Mouse (Mus musculus): ENCODE data around the gene 2010109A12Rik. TPM values are rescaled to one million over a fixed set of nuclear protein-coding genes. Genes with fewer than 3 reads are reported as not detected.

2010109A12Rik gene
- polyA plus RNA-seq (2014; fragmentation: Nextera tagmentation; extraction: Ambion mirVana) = 1.4 and 2.2 TPM in 2 replicates

DNA sequence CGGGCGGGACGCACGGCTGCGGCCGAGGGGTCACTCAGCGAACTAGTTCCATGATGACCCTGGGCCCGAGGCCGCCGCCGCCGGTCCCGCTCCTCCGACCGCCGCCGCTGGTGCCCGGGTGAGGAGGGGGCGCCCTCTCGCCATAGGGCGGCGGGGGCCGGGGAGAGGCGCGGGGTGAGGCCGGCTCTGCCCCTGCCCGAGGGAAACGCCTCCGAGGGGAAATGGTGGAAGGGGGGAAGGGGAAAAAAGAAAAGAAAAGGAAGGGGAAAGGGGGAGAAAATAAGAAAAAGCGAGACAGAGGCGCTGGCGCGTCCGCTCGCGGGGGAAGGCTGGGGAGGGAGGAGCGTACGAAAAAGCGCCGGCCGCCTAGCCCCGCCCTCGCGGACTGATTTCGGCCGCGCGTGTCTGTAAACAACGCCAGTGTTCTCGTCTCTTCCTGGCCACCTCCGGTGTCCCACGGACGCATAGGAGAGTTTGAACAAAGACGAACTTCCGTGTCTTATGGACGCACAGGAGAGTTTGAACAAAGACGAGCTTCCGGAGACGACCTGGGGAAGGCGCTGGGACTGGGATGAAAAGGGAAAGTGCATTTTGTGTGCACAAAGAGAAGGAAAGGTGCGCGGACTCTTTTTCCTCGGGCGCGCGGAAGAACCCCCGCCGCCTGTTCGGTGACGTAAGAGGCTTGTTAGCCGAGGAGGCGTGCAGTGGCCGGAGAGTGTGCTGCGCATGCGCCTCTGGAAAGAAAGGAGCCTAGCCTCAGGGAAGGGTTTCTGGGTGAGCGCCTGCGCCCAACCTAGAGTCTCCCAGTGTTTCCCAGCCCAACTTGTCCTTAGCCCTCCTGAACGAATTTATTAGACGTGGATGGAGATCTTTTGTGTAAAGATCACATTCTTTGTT, at the start of gene 2010109A12Rik, which contains the start of gene Ccni:
TSS of gene 2010109A12Rik (plus strand) at position 410 of the 897 bp plus-strand sequence.
TSS of gene Ccni (minus strand) at position 387 of the 897 bp plus-strand sequence.
- H3K9ac ChIP-seq (ENCODE audit: low read depth, low read length) = peak within 1 kb of the TSS; percentile 91
- under 1% methylated on average over 79 of the region's 79 CpGs for WGBS
- H3K4me1 ChIP-seq (replicated peaks; ENCODE audit: control insufficient read depth, insufficient read depth, low read length) = peaks cover 3% of the 10 kb centered on the region; the same call in 1 of the 2 replicates
- peak within 1 kb of the TSS; percentile 93 for H3K27ac ChIP-seq (ENCODE audit: low read depth, low read length)
- peaks cover 3% of the 10 kb centered on the region; the same call in 1 of the 2 replicates for H3K36me3 ChIP-seq (ENCODE audit: control insufficient read depth, insufficient read depth, low read length)
- no peaks in the 10 kb centered on the region for H3K9me3 ChIP-seq (ENCODE audit: control insufficient read depth, low read length)
- H3K27me3 ChIP-seq (replicated peaks; ENCODE audit: control insufficient read depth, insufficient read depth, low read length) = no peaks in the 10 kb centered on the region
- H3K4me2 ChIP-seq = peak within 1 kb of the TSS; percentile 90
- H3K4me3 ChIP-seq (ENCODE audit: low read depth, low read length) = peak within 1 kb of the TSS; percentile 90
- DNase-seq (ENCODE audit: low spot score) (peak; percentile 92), ATAC-seq (replicated peaks; ENCODE audit: low FRiP score) (peak; percentile 94)

DNA sequence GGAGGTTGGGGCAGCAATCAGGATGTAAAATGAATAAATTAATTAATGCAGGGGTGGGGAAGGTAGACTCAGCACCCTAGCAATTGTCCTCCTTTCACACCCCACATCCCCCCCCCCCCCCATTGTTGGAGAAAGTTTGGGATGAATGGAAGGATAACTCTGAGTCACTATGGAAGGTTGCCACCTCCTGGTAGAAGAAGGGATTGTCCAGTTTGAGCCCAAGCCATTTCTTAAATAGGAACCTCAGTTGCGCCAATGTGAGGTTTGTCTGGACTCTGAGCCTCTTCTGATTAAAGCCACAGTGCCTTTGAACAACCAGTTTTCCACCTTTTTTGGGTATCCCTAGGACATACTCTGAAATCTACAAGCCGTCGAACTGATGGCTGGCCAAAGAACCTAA, 42.8 kb upstream of the 2010109A12Rik start:
- Histone ChIP-seq H3K9me3 (ENCODE audit: control insufficient read depth, low read length) (no peaks in the 10 kb centered on the region), H3K9ac (ENCODE audit: low read depth, low read length) (no peak overlapping the region), H3K27me3 (replicated peaks; ENCODE audit: control insufficient read depth, insufficient read depth, low read length) (no peaks in the 10 kb centered on the region), H3K4me3 (ENCODE audit: low read depth, low read length) (no peak overlapping the region), H3K27ac (ENCODE audit: low read depth, low read length) (no peak overlapping the region), H3K36me3 (ENCODE audit: control insufficient read depth, insufficient read depth, low read length) (peaks cover 47% of the 10 kb centered on the region), H3K4me1 (replicated peaks; ENCODE audit: control insufficient read depth, insufficient read depth, low read length) (no peaks in the 10 kb centered on the region), H3K4me2 (no peak overlapping the region)
- DNase-seq (ENCODE audit: low spot score) = no peak
- no peak for ATAC-seq (replicated peaks; ENCODE audit: low FRiP score)
- WGBS = 89% methylated on average over 3 of the region's 3 CpGs

DNA sequence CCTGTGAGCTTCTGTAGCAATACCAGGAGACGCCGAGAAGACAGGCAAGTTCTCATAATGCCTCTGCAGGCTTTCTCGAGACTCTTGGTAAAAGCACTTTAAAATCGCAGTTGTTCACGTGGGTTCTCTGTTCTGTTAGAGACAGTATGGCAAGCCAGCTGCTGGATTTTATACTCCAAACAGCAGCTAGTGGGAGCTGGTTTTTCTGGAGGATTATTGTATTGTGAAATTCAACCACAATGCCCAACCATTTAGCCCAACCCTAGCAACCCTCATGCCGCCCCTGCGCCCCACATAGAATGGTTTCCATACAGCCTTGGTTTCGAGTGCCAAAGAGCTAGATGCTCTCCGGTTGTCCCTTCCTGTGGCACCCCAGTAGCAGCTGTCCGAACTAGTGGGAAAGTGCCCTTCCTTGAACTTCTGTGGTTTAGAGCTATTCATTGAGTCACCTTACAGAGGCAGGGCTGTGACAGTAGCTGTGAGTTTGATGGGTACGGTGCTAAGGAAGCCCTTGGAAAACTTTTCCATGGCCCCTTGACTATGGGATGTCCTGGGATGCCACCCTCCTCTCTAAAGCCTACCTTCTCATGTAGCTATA, 38.3 kb upstream of the 2010109A12Rik start:
- no peaks in the 10 kb centered on the region for H3K4me1 ChIP-seq (replicated peaks; ENCODE audit: control insufficient read depth, insufficient read depth, low read length)
- peaks cover 35% of the 10 kb centered on the region for H3K36me3 ChIP-seq (ENCODE audit: control insufficient read depth, insufficient read depth, low read length)
- no peak for ATAC-seq (replicated peaks; ENCODE audit: low FRiP score)
- DNase-seq (ENCODE audit: low spot score) = no peak
- no peak overlapping the region for H3K4me3 ChIP-seq (ENCODE audit: low read depth, low read length)
- no peak overlapping the region for H3K9ac ChIP-seq (ENCODE audit: low read depth, low read length)
- 93% methylated on average over 11 of the region's 11 CpGs for WGBS
- no peak overlapping the region for H3K4me2 ChIP-seq
- no peak overlapping the region for H3K27ac ChIP-seq (ENCODE audit: low read depth, low read length)
- H3K9me3 ChIP-seq (ENCODE audit: control insufficient read depth, low read length) = no peaks in the 10 kb centered on the region
- no peaks in the 10 kb centered on the region for H3K27me3 ChIP-seq (replicated peaks; ENCODE audit: control insufficient read depth, insufficient read depth, low read length)

DNA sequence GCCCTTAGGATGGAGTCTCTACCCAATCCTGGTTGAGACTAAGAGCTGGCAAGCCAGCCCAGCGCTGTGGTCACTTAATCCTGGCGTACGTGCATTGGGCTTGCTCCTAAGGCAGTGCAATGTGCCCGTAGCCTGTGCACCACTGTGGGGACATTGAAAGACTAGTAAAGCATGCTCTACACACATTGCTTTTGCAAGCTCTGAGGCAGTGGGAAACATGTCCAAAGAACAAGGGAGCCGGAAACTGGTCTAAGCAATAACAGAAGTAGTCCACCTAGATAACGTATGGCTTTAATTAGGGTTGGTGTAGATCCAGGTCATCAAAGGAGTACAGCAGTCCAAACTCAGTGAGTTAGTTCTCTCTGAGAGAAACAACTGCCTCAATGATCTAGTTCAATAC, 37.7 kb upstream of the 2010109A12Rik start:
- Histone ChIP-seq H3K9ac (ENCODE audit: low read depth, low read length) (no peak overlapping the region), H3K4me3 (ENCODE audit: low read depth, low read length) (no peak overlapping the region), H3K4me1 (replicated peaks; ENCODE audit: control insufficient read depth, insufficient read depth, low read length) (no peaks in the 10 kb centered on the region), H3K9me3 (ENCODE audit: control insufficient read depth, low read length) (no peaks in the 10 kb centered on the region), H3K4me2 (no peak overlapping the region), H3K36me3 (ENCODE audit: control insufficient read depth, insufficient read depth, low read length) (peaks cover 34% of the 10 kb centered on the region), H3K27ac (ENCODE audit: low read depth, low read length) (no peak overlapping the region), H3K27me3 (replicated peaks; ENCODE audit: control insufficient read depth, insufficient read depth, low read length) (no peaks in the 10 kb centered on the region)
- DNase-seq (ENCODE audit: low spot score) (peak; percentile 20), ATAC-seq (replicated peaks; ENCODE audit: low FRiP score) (no peak)
- WGBS = 88% methylated on average over 6 of the region's 6 CpGs

DNA sequence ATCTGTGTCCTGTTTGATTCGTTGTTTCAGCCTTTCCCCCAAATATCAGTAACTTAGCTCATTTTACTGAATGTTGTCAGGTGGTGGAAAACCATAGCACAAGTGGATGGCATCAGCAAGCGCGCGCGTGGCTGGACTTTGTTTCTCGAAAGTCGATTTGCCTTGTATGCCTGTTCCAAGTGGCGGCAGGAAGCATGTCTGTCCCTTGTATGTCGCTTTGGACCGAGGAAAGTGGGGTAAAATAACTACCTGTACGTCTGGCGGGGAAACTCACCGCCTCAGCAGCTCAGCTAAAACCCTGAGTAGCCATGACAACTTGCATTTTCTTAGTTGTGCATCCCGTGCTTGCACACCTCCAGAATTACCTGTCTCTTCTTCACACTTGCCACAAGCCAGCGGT, 34.9 kb upstream of the 2010109A12Rik start:
- no peaks in the 10 kb centered on the region for H3K9me3 ChIP-seq (ENCODE audit: control insufficient read depth, low read length)
- H3K36me3 ChIP-seq (ENCODE audit: control insufficient read depth, insufficient read depth, low read length) = peaks cover 28% of the 10 kb centered on the region; the same call in 1 of the 2 replicates
- no peak overlapping the region for H3K9ac ChIP-seq (ENCODE audit: low read depth, low read length)
- no peak for DNase-seq (ENCODE audit: low spot score)
- H3K27ac ChIP-seq (ENCODE audit: low read depth, low read length) = no peak overlapping the region
- no peaks in the 10 kb centered on the region for H3K4me1 ChIP-seq (replicated peaks; ENCODE audit: control insufficient read depth, insufficient read depth, low read length)
- no peaks in the 10 kb centered on the region for H3K27me3 ChIP-seq (replicated peaks; ENCODE audit: control insufficient read depth, insufficient read depth, low read length)
- no peak overlapping the region for H3K4me3 ChIP-seq (ENCODE audit: low read depth, low read length)
- 93% methylated on average over 15 of the region's 15 CpGs for WGBS
- H3K4me2 ChIP-seq = no peak overlapping the region
- ATAC-seq (replicated peaks; ENCODE audit: low FRiP score) = no peak

DNA sequence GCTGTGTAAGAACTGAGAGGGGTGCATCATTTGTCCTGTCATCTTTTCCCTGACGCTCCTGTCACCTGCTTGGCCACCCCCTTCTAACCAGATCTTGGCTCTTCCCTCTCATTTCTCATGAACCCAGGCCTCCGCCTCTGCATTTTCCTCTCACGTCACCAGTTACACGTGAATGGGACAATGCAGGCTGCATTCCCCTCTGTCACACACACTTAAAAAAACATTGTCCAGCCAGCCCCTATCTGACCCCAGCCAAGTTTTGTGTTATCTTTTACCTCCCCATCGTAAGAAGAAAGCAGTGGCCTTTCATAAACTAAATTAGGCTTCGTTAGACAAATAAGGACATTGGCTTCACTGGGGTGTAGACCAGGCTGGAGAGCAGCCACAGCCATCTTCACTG, 33.8 kb upstream of the 2010109A12Rik start:
- H3K27ac ChIP-seq (ENCODE audit: low read depth, low read length) = no peak overlapping the region
- H3K9ac ChIP-seq (ENCODE audit: low read depth, low read length) = no peak overlapping the region
- DNase-seq (ENCODE audit: low spot score) (no peak), ATAC-seq (replicated peaks; ENCODE audit: low FRiP score) (no peak)
- H3K4me1 ChIP-seq (replicated peaks; ENCODE audit: control insufficient read depth, insufficient read depth, low read length) = no peaks in the 10 kb centered on the region
- H3K36me3 ChIP-seq (ENCODE audit: control insufficient read depth, insufficient read depth, low read length) = peaks cover 18% of the 10 kb centered on the region; the same call in 1 of the 2 replicates
- no peaks in the 10 kb centered on the region for H3K9me3 ChIP-seq (ENCODE audit: control insufficient read depth, low read length)
- H3K27me3 ChIP-seq (replicated peaks; ENCODE audit: control insufficient read depth, insufficient read depth, low read length) = no peaks in the 10 kb centered on the region
- no peak overlapping the region for H3K4me2 ChIP-seq
- H3K4me3 ChIP-seq (ENCODE audit: low read depth, low read length) = no peak overlapping the region
- 86% methylated on average over 6 of the region's 6 CpGs for WGBS

DNA sequence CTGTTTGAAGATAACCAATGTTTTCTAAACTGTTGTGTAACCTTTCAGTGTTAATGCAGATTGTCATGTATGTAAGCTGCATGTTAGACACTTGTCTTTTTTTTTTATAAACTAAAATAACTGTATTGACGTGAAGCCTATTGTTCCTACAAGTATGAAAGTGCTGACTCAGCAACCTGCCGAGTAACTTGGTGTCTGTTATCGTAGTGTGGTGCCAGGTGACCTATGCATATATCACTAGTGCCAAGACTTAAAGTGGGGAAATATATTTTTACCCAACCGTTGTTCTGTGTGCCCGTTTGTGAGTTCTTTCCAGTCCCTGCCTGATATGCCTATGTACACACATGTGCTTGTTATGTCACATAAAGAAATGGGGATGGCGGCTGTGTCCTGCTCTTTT, 31.6 kb upstream of the 2010109A12Rik start:
- Histone ChIP-seq H3K27ac (ENCODE audit: low read depth, low read length) (no peak overlapping the region), H3K27me3 (replicated peaks; ENCODE audit: control insufficient read depth, insufficient read depth, low read length) (no peaks in the 10 kb centered on the region), H3K9ac (ENCODE audit: low read depth, low read length) (no peak overlapping the region), H3K4me1 (replicated peaks; ENCODE audit: control insufficient read depth, insufficient read depth, low read length) (no peaks in the 10 kb centered on the region), H3K4me2 (no peak overlapping the region), H3K9me3 (ENCODE audit: control insufficient read depth, low read length) (no peaks in the 10 kb centered on the region), H3K4me3 (ENCODE audit: low read depth, low read length) (no peak overlapping the region), H3K36me3 (ENCODE audit: control insufficient read depth, insufficient read depth, low read length) (peaks cover 15% of the 10 kb centered on the region; the same call in 1 of the 2 replicates)
- no peak for ATAC-seq (replicated peaks; ENCODE audit: low FRiP score)
- no peak for DNase-seq (ENCODE audit: low spot score)
- 82% methylated on average over 6 of the region's 6 CpGs for WGBS

DNA sequence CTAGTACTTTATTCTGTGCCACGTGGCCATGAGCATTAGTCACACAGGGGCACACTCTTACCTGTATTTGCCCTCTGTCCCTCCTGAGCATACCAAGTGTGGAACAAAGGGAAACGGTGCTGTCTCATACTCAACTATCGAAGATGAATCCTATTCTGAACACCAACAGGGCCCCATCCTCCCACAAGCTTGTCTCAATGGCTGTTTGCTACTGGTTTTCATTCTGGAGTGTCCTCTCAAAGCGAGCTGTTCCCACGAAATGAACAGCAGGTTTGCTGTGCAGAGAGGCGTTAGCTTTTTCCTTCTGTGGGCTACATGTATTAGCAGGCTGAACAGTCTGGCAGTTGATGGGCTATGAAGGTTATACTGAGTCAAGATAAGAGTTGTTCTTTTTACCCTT, 27.7 kb upstream of the 2010109A12Rik start:
- no peak overlapping the region for H3K27ac ChIP-seq (ENCODE audit: low read depth, low read length)
- ATAC-seq (replicated peaks; ENCODE audit: low FRiP score) (no peak), DNase-seq (ENCODE audit: low spot score) (no peak)
- H3K4me2 ChIP-seq = no peak overlapping the region
- peaks cover 13% of the 10 kb centered on the region; the same call in 1 of the 2 replicates for H3K36me3 ChIP-seq (ENCODE audit: control insufficient read depth, insufficient read depth, low read length)
- no peaks in the 10 kb centered on the region for H3K4me1 ChIP-seq (replicated peaks; ENCODE audit: control insufficient read depth, insufficient read depth, low read length)
- no peak overlapping the region for H3K9ac ChIP-seq (ENCODE audit: low read depth, low read length)
- H3K4me3 ChIP-seq (ENCODE audit: low read depth, low read length) = no peak overlapping the region
- WGBS = 79% methylated on average over 6 of the region's 6 CpGs
- H3K27me3 ChIP-seq (replicated peaks; ENCODE audit: control insufficient read depth, insufficient read depth, low read length) = no peaks in the 10 kb centered on the region
- no peaks in the 10 kb centered on the region for H3K9me3 ChIP-seq (ENCODE audit: control insufficient read depth, low read length)
